Mouse (Mus musculus): ENCODE results near the gene Iqgap2.

DNA sequence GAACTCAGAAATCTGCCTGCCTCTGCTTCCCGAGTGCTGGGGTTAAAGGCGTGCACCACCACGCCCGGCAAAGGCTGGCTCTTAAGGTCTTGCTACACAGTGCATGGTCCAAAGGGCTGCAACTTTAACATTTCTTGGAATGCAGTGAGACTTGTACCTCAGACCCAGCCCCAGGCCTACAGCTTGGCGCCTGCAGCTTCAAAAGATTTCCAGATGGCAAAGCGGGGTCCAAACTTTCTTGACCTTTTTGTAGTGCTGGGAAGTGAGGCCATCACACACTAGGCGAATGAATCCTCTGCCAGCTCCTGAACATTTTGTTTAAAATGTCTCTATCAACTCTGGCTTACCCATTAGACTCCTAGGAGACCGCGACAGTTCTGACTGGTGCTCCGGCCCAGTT, 294.1 kb downstream of the Iqgap2 start:
- no peak for TF ChIP-seq CTCF (IDR thresholded peaks at IDR 0.05)
- no peak for TF ChIP-seq POLR2A (IDR thresholded peaks at IDR 0.05; ENCODE audit: insufficient read depth, low read depth, low read length)

Measured in heart, adult 2 months (tissue).